In the genomic region with DNA sequence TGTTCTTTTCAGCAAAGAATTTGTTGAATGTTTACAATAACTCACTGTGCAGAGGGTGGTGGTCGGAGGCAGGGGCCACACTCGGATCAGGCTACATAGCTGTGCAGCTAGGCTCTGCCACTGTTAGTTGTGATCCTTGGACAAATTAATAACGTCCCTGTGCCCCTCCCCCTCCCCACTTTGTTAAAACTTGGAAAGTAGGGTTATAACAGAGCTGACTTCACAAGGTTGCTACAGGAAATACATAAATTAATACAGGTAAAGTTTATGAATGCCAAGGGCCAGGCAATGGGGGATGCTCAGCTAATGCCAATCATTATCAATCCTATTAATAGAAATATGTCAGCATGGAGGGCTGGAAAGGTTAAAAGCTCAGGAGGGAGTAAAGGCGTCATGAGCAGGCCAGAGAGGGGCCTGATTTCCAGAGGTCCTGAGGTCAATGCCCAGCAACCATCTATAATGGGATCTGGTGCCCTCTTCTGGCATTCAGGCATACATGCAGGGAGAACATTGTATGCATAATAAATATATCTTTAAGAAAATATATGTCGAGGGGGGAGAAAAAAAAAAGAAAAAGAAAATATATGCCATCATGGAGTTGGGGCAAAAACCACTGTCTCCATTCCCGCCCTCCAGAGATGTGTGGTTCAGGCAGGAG, we compare ENCODE assay signal across 17 mouse cellular contexts. TPM values are rescaled to one million over a fixed set of nuclear protein-coding genes. Genes with fewer than 3 reads are reported as not detected.
DNase-seq lines count a peak whose midpoint lies in the region; ATAC-seq and TF ChIP-seq lines count a peak whose summit lies in the region.
"Had no signal": no experiment of that assay in that cellular context is flagged by ENCODE, and none has a peak within 500 bp of the region (broad histone marks: within the 10 kb centered on the region; RNA-seq: fewer than 3 reads in every experiment).

No protein-coding gene starts in this region.

- peak; percentile 51 for TF ChIP-seq CTCF in left cerebral cortex, adult 2 months (IDR thresholded peaks at IDR 0.05)
- peak; percentile 47; the same call in 1 of the 2 replicates for TF ChIP-seq CTCF in brain, embryonic 14.5 days (IDR thresholded peaks at IDR 0.05; ENCODE audit: borderline replicate concordance, extremely low read depth, insufficient read depth, insufficient read length)

- H3K27me3 ChIP-seq in embryonic facial prominence, embryonic 10.5 days (replicated peaks; ENCODE audit: low read depth, poor library complexity, severe bottlenecking): peaks cover 55% of the 10 kb centered on the region

- peak; percentile 52 for DNase-seq in cerebellum, adult 9-11 months
- DNase-seq in cerebellum, postnatal 4 days (ENCODE audit: low spot score in 2 of 2): no peak
- no peak for DNase-seq in left cerebral cortex, adult 2 months (ENCODE audit: extremely low spot score in 1 of 2, low spot score in 2 of 2)
- no peak for DNase-seq in left cerebral cortex, postnatal 14 days (ENCODE audit: low spot score in 2 of 2)
- DNase-seq in A20 (ENCODE audit: low read depth, low spot score): peak; percentile 22
- DNase-seq in brain, embryonic 14.5 days (ENCODE audit: low read depth): no peak
- no peak for DNase-seq in embryonic facial prominence, embryonic 10.5 days (ENCODE audit: low spot score)
- DNase-seq: adrenal gland, postnatal 36 days; kidney, adult 9 months; layer of hippocampus, adult 9-11 months; thymus, adult 18-20 months had no signal

- TF ChIP-seq POLR2A in brain, embryonic 14.5 days (IDR thresholded peaks at IDR 0.05; ENCODE audit: borderline replicate concordance, extremely low read depth, insufficient read depth, insufficient read length, poor library complexity, severe bottlenecking): no peak

- H3K36me3 ChIP-seq in embryonic facial prominence, embryonic 10.5 days (replicated peaks): no peaks in the 10 kb centered on the region
- H3K36me3 ChIP-seq: heart, embryonic 12.5 days; limb, embryonic 13.5 days had no signal

- no peak overlapping the region for H3K27ac ChIP-seq in left cerebral cortex, adult 2 months
- H3K27ac ChIP-seq in embryonic facial prominence, embryonic 10.5 days (replicated peaks): no peak overlapping the region
- H3K27ac ChIP-seq: limb, embryonic 13.5 days had no signal

- no peak for ATAC-seq in erythroblast, adult 5-6 weeks (replicated peaks; ENCODE audit: low FRiP score, poor library complexity, severe bottlenecking)

- no peak overlapping the region for H3K4me3 ChIP-seq in left cerebral cortex, adult 2 months
- no peak overlapping the region for H3K4me3 ChIP-seq in embryonic facial prominence, embryonic 10.5 days
- H3K4me3 ChIP-seq: heart, embryonic 12.5 days; limb, embryonic 13.5 days; myocyte had no signal

- intact Hi-C loops in left cerebral cortex, adult 2 months (cut with DNase I): no loop called here
- intact Hi-C loops in left cerebral cortex, postnatal 14 days (cut with DNase I): no loop called here

- peaks cover 13% of the 10 kb centered on the region for H3K4me1 ChIP-seq in embryonic facial prominence, embryonic 10.5 days

- 58% methylated on average over 6 of the region's 6 CpGs for WGBS in embryonic facial prominence, embryonic 10.5 days

- no peaks in the 10 kb centered on the region for H3K9me3 ChIP-seq in embryonic facial prominence, embryonic 10.5 days
- H3K9me3 ChIP-seq: heart, embryonic 12.5 days; limb, embryonic 13.5 days had no signal

RNA-seq across cellular contexts. Expression of a gene that starts 13.6 kb away (rescaled TPM):
- 10 to 100 TPM; 59.1 to 61.3 TPM for total RNA-seq in left cerebral cortex, adult 2 months (2021)
- 10 to 100 TPM; 46.0 to 56.9 TPM for total RNA-seq in left cerebral cortex, postnatal 14 days (2021)
- polyA plus RNA-seq in brain, embryonic 14.5 days (2012; rRNA removed): 10.0 and 15.5 TPM in 2 replicates
- polyA plus RNA-seq in embryonic facial prominence, embryonic 10.5 days (2016; fragmentation: Nextera tagmentation; extraction: Ambion mirVana): 0.05 and 0.06 TPM in 2 replicates
- not detected in 2 replicates for total RNA-seq in erythroblast, adult 5-6 weeks (2015; ENCODE audit: low replicate concordance)
- 0.43 TPM in 1 of 2 replicates, not detected in the other for total RNA-seq in erythroblast, adult 5-6 weeks (2017; ENCODE audit: low replicate concordance)
- polyA plus RNA-seq: C2C12; heart, embryonic 12.5 days; limb, embryonic 13.5 days; spleen, adult 2 months had no signal

RNA-seq across cellular contexts. Expression of a gene that starts 29.8 kb away (rescaled TPM):
- total RNA-seq in left cerebral cortex, adult 2 months (2021): 10 to 100 TPM; 79.8 to 91.6 TPM
- total RNA-seq in left cerebral cortex, postnatal 14 days (2021): 10 to 100 TPM; 71.2 to 72.2 TPM
- 67.3 and 70.7 TPM in 2 replicates for polyA plus RNA-seq in brain, embryonic 14.5 days (2012; rRNA removed)
- polyA plus RNA-seq in embryonic facial prominence, embryonic 10.5 days (2016; fragmentation: Nextera tagmentation; extraction: Ambion mirVana): 35.1 and 37.1 TPM in 2 replicates
- 4.8 and 7.1 TPM in 2 replicates for total RNA-seq in erythroblast, adult 5-6 weeks (2015; ENCODE audit: low replicate concordance)
- 5.6 and 8.2 TPM in 2 replicates for total RNA-seq in erythroblast, adult 5-6 weeks (2017; ENCODE audit: low replicate concordance)

RNA-seq across cellular contexts. Expression of a gene that starts 44.5 kb away (rescaled TPM):
- 10 to 100 TPM; 41.7 to 43.8 TPM for total RNA-seq in left cerebral cortex, adult 2 months (2021)
- 10 to 100 TPM; 41.2 to 43.1 TPM for total RNA-seq in left cerebral cortex, postnatal 14 days (2021)
- polyA plus RNA-seq in brain, embryonic 14.5 days (2012; rRNA removed): 18.1 and 19.6 TPM in 2 replicates
- 0.13 and 0.25 TPM in 2 replicates for polyA plus RNA-seq in embryonic facial prominence, embryonic 10.5 days (2016; fragmentation: Nextera tagmentation; extraction: Ambion mirVana)
- not detected in 2 replicates for total RNA-seq in erythroblast, adult 5-6 weeks (2015; ENCODE audit: low replicate concordance)
- not detected in 2 replicates for total RNA-seq in erythroblast, adult 5-6 weeks (2017; ENCODE audit: low replicate concordance)
- polyA plus RNA-seq: C2C12; heart, embryonic 12.5 days; myocyte had no signal

Comparison
In these comparisons a context has a peak if more than half of its experiments do, and no peak if none do; other contexts are left out.
1. DNase-seq: peak in cerebellum, adult 9-11 months (single experiment) and A20 (single experiment); none in cerebellum, postnatal 4 days (0 of 2), left cerebral cortex, adult 2 months (0 of 2), left cerebral cortex, postnatal 14 days (0 of 2), brain, embryonic 14.5 days (single experiment) and embryonic facial prominence, embryonic 10.5 days (single experiment).
2. RNA of a gene that starts 13.6 kb away (total RNA-seq): 59.1 to 61.3 TPM in left cerebral cortex, adult 2 months and 46.0 to 56.9 TPM in left cerebral cortex, postnatal 14 days; 0.43 TPM in erythroblast, adult 5-6 weeks; every median in the first group is over 10 times any median in the second.
3. RNA of a gene that starts 29.8 kb away (total RNA-seq): 79.8 to 91.6 TPM in left cerebral cortex, adult 2 months and 71.2 to 72.2 TPM in left cerebral cortex, postnatal 14 days; 4.8 to 8.2 TPM in erythroblast, adult 5-6 weeks; every median in the first group is over 4 times any median in the second.
4. RNA of a gene that starts 44.5 kb away (total RNA-seq): 41.7 to 43.8 TPM in left cerebral cortex, adult 2 months and 41.2 to 43.1 TPM in left cerebral cortex, postnatal 14 days; not detected in erythroblast, adult 5-6 weeks; every median in the first group is over 10 times any median in the second.